Mouse (Mus musculus) lung, postnatal 0 days (tissue): Measurements from ENCODE around the gene Fam240b.

Source experiments
- CTCF ChIP-seq: IDR thresholded peaks from 2 replicates; pipeline ENCODE4 v1.5.1; 2016; ENCODE audit warnings: antibody characterized with exemption, mild to moderate bottlenecking
- EP300 ChIP-seq: IDR thresholded peaks from 2 replicates; pipeline ENCODE4 v1.6.1; 2016; ENCODE audit warnings: antibody characterized with exemption, mild to moderate bottlenecking, control low read depth

- peak; percentile 72 for TF ChIP-seq CTCF
- no peak for TF ChIP-seq EP300
These were observed 54.2 kb downstream of the Fam240b start for GRCm38 (mm10) chr13:64443263-64443894.
